Mouse (Mus musculus): ENCODE measurements at regions not wholly inside any gene's neighbourhood (a gene's known extent, or its start where the extent isn't known, plus 50 kb on each side); places are given as distances from the start of the nearest gene placed in this dataset.
A peak's percentile ranks its signal among the peaks of the same experiment; 100 is the strongest.

- DNase-seq (ENCODE audit: low spot score in 2 of 2), result no peak
These were observed 69.5 kb downstream of the Aldh8a1 start for GRCm38 (mm10) chr10:21446641-21447040.

- no peak for DNase-seq (ENCODE audit: low spot score in 2 of 2)
These were observed 71.0 kb downstream of the Aldh8a1 start for GRCm38 (mm10) chr10:21448132-21448531.

DNA sequence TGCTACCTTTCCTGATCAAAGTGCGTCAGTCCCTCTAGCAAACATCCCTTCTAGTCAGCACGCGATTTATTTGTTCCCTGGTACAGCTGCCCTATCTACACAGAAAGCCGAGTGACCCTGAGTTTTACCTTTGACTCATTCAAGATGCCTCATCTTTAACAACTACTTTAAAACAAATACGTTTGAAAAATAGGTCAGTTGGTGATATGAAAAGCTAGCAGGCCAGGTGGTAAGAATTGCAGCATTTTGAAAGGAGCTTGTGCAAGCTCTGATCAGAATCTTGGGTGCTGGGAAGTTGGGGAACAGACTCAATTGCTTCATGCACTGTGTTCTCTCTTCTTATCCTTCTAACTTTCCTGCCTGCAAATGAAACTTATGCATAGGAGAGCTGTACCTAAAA is 71.9 kb downstream of the Aldh8a1 start:
- DNase-seq (ENCODE audit: low spot score in 2 of 2), result no peak

GRCm38 (mm10) chr10:21452611-21453010 is 75.5 kb downstream of the Aldh8a1 start:
- DNase-seq (ENCODE audit: low spot score in 2 of 2), result no peak

- DNase-seq (ENCODE audit: low spot score in 2 of 2), result no peak
These were observed 76.4 kb downstream of the Aldh8a1 start for GRCm38 (mm10) chr10:21453527-21453926.

DNA sequence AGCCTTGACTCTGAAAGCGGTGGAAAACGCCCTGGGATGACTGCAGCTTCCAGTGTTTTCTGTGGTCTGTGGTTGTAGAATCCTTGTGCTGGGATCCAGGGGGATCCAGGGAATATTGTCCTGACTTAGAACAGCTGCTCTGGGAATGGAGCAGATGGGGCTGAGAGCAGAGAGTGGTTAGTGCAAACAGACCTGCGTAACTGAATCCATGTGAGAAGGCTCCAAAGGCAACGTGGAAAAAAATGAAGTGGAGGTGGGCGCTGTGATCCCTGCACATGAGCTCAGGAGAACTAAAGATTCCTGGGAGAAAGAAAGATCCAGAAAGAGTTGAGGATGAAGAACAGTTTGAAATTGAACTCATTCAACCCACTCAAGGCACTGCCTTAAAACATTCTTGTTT is 77.1 kb downstream of the Aldh8a1 start:
- no peak for DNase-seq (ENCODE audit: low spot score in 2 of 2)

GRCm38 (mm10) chr10:21454757-21455156 is 77.7 kb downstream of the Aldh8a1 start:
- no peak for DNase-seq (ENCODE audit: low spot score in 2 of 2)

DNA sequence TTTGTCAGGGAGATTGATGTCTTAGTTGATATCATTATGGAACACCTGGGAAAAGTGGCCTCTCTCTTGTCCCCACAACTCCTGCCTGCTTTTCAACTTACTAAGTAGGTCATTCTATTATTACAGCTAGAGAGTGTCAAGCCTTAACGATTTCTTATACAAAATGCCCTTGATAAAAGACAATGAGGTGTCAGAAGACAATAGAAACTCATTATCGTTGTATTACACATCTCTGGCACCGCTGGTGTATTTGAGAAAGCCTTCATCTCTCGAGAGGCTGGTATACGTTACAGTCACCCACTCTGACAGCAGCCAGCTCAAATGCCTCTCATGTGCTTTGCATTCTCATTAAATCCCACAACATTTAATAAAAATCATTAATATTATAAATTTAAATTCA is 78.8 kb downstream of the Aldh8a1 start:
- DNase-seq (ENCODE audit: low spot score in 2 of 2), result no peak

DNA sequence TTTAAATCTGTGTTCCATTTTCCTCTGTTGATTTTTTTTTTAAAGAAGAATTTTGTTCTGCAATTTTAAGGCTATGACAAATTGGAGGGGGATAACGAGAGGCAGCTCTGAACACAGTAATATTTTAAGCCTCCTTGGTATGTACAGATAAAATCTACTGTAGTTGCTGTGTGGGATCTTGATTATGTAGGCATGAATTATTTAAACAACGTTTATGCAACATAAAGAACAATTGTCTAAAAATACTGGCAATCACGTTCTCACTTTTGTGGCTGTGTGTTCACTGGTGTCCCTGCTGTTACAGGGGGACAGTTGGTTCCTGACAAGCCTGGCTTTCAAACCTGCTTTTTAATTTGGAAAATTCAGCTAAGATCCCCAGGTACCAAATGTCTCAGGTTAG is 79.3 kb downstream of the Aldh8a1 start:
- DNase-seq (ENCODE audit: low spot score in 2 of 2), result no peak

- no peak for DNase-seq (ENCODE audit: low spot score in 2 of 2)
These were observed 79.9 kb downstream of the Aldh8a1 start for GRCm38 (mm10) chr10:21456991-21457390.

- no peak for DNase-seq (ENCODE audit: low spot score in 2 of 2)
These were observed 81.5 kb downstream of the Aldh8a1 start for GRCm38 (mm10) chr10:21458608-21459007.

GRCm38 (mm10) chr10:21460062-21460461 is 83.0 kb downstream of the Aldh8a1 start:
- no peak for DNase-seq (ENCODE audit: low spot score in 2 of 2)

DNA sequence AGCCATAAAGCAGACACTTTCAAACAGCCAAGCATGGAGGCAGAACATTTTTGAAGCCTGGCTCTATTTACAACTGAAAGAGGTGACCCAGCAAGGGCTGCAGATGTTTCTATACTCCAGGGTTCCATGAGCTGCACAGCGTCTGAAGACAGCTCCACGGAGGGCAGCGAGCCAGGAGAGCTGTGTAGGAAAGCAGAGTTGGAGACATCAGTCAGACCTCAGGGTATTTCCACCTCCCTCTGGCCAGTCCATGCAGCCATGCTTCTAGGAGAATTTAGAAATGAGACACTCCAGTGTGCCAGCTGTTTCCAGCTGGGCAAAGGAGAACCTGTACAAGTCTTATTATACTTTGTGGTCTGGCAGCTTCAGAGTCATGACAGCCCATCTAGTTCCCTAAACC is 85.8 kb downstream of the Aldh8a1 start:
- no peak for DNase-seq (ENCODE audit: low spot score in 2 of 2)

- peak; percentile 79 to 84 for DNase-seq (ENCODE audit: low spot score in 2 of 2)
These were observed 88.3 kb downstream of the Aldh8a1 start for GRCm38 (mm10) chr10:21465362-21465761.

DNA sequence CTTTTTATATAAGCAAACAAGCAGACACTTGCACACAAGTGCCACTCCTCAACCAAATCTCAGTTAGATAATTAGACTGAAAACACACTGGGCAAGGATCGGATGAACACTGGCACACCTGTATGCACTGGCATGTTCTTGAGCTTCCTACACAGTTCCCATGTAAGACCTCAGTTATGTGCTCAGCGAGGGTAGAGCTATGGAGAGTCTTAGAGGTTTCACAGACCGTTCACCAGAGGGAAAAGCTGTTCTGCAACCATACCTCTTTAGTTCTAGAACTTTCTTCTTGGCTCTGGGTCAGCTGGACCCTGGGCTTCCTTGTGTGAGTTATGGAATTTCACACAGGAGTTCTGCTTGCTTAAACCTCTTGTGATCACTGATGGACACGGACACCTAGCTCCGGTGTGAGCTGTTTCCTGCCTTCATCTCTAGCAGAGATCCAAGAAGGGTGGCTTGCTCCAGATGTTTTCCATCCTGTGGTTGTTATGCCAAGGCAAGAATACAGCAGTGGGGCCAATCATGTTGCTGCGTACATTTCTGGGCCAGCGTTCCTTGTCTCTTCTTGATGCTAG is 88.8 kb downstream of the Aldh8a1 start:
- no peak for DNase-seq (ENCODE audit: low spot score in 2 of 2)

DNA sequence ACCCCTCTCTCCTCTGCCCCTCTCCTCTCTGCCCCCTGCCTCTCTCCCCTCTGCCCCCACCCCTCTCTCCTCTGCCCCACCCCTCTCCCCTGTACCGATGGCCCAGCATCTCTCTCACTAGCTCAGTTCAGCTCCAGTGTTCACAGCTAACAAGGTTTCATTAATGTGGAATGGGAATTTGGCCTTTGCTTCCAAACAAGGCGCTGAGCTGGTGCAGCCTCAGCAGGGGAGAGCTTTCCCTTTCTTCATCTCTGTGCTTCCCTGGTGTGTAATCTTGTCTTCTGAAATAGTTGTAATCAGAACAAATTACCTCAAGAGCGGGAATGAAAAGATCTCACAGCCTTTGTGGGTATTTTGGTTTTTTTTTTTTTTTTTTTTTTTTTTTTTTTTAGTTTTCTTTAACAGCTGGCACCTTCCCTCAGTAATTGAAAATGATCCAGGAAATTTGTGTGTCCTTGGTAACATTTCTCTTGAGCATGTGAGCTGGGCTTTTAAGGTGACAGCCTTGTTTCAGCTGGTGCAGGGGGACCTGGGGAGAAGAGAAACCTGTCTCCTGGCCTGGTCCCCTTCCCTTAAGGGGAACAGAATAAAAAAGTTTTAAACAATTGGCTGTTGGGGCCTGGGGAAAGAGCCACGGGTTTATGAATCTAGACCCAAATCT is 90.5 kb downstream of the Aldh8a1 start:
- no peak for DNase-seq (ENCODE audit: low spot score in 2 of 2)

DNA sequence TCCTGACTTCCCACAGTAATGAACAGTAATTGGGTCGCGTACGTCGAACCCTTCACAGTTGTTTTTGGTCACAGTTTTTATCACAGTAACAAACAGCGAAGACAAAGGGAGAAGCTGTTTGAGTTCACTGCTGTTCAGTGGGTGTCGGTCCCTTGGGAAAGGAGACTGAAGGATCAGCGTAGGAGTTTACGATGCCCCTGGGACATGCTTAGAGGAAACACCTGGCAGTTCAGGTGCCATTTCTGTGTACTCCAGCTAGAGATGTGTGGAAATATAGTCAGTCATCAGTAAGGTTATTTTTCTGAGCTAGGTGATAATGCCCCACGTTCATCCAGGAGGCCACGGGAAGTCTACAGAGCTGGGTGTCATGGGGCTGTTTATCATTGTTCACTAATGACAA is 91.3 kb downstream of the Aldh8a1 start:
- DNase-seq (ENCODE audit: low spot score in 2 of 2), result no peak

- no peak for DNase-seq (ENCODE audit: low spot score in 2 of 2)
These were observed 92.9 kb downstream of the Aldh8a1 start for GRCm38 (mm10) chr10:21469961-21470360.

DNA sequence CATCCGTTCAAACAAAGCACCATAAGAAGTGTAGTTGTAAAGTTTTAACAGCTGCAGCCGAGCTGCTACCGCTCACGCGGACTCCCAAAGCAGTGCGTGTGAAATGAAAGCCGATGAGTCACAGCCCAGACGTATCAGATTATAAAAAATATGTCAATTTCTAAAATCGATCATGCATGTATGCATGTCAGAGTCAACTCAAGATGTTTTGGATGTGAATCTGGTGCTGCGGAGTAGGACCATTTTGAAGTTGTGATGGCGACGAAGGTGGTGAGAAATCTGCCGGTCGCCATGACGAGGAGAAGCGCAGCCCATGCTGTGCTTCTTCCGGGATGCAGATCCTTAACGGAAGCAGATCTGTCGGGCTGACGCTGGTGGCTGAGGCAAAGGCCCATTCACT is 93.5 kb downstream of the Aldh8a1 start:
- DNase-seq (ENCODE audit: low spot score in 2 of 2), result no peak

DNA sequence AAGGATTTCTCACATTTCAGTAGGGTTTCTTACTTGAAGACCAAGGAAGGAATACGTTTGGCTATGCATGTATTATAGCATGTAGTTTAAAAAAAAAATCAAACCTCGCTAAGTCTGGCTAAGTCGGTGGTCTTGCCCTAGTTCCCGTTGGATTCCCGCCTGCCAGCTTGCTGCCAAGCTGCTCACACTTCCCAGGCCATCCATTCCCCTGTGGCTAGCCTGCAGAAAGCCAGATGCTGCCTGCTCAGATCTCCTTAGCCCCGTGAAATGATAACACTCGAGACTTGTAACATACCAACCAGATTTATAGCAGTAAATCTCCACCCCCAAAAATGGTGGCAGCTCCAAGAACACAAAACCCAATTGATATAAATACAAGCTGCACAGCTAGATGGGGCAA is 97.2 kb downstream of the Aldh8a1 start:
- no peak for DNase-seq (ENCODE audit: low spot score in 2 of 2)

DNA sequence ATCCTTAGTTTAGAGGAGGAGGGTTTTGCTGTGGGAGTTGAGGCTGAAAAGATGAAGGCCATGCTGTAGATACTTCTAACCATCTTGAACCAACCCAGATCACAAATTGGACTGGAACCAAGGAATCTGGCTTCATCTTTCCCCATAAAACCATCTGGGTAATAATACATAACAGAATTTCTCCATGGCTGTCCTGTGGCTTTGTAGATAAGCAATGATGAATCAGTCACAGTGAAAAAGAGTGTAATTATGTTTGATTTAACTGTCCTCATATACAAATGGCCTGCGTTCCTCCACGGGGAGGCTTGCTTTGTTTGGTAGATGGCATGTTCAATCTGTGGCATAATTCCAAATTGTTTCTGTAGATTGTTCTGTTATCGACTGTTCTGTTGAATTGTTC is 100.9 kb downstream of the Aldh8a1 start:
- DNase-seq (ENCODE audit: low spot score in 2 of 2), result no peak

DNA sequence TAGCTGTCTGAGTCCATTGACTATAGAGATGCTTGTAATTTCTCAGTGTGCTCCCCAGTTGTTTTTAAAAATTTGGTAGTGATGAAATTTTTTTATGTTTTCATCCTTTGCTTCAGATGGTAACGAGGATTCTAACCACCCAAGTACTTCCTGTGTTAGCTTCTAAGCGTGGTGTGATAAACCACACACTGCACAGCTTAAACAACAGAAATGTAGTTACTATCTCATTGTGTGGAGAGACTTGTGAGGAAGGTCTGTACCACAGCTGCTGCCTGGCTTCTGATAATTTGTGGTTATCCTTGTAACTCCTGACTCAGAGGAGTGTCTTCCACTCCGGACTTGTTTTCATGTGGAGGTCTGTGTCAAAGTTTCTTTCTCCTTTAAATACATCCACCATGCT is 102.3 kb downstream of the Aldh8a1 start:
- no peak for DNase-seq (ENCODE audit: low spot score in 2 of 2)

DNA sequence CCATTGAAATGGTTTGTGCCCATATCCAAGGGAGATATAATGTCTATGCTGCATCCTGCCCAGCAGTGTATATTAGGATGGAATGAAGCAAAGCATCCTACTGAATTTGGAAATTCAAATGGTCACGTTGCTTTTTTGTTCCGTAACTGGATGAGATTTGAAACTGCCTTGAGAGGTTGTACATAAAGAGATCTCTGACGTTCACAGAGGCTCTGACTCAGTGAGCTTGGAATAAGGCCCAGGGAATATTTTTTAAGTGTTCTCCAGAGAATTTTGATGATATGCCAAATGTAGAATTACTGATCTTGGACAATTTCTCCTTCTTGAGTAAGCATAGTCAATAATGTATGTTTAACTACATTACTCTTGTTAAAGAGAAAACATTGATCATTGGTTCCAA is 104.2 kb downstream of the Aldh8a1 start:
- DNase-seq (ENCODE audit: low spot score in 2 of 2), result no peak

DNA sequence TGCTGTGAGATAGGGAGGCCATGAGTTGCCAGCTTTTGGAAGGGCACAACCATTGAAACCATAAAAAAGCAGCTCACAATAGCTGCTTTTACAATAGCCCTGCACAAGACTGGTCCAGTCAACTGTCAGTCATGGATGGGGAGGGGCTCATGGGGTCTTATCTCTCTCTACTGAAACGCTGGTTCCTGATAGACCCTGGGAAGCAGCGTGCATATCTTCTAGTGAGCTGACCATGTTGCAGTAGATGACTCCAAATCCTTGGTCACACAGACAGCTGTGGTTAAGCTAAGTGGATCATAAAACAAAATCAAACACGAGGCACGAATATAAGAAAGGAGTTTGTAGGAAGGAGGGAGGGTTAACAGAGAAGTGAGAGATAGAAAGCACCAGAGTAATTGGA is 105.0 kb downstream of the Aldh8a1 start:
- no peak for DNase-seq (ENCODE audit: low spot score in 2 of 2)
